Mouse (Mus musculus) thymus, postnatal 36 days (tissue): ENCODE measurements around the gene Sh3gl1.

ENCODE experiments used
- DNase-seq, 2 experiments: peaks; one replicate each; pipeline ENCODE4 v3.0.0; 2022; ENCODE audit warnings: mixed read lengths in 2 of 2

The Sh3gl1 gene

GRCm38 (mm10) chr17:56018347-56019131 lies 17.9 kb downstream of the Sh3gl1 start:
- peak; percentile 79 to 83 for DNase-seq

GRCm38 (mm10) chr17:56017848-56018247 lies 18.6 kb downstream of the Sh3gl1 start:
- DNase-seq = no peak

GRCm38 (mm10) chr17:56016793-56017785 lies 19.3 kb downstream of the Sh3gl1 start:
- no peak for DNase-seq

- DNase-seq = no peak
Observed at GRCm38 (mm10) chr17:56016382-56016781, 20.1 kb downstream of the Sh3gl1 start.

GRCm38 (mm10) chr17:56015293-56015692 lies 21.1 kb downstream of the Sh3gl1 start:
- no peak for DNase-seq

- no peak for DNase-seq
Observed at GRCm38 (mm10) chr17:56011441-56011840, 25.0 kb downstream of the Sh3gl1 start.

- DNase-seq = peak; percentile 76 to 81
Observed at GRCm38 (mm10) chr17:56010681-56011080, 25.8 kb downstream of the Sh3gl1 start.

GRCm38 (mm10) chr17:56010255-56010654 lies 26.2 kb downstream of the Sh3gl1 start:
- DNase-seq = no peak

GRCm38 (mm10) chr17:56009962-56010240 lies 26.5 kb downstream of the Sh3gl1 start:
- DNase-seq = no peak

- DNase-seq = peak; percentile 92 to 94
Observed at GRCm38 (mm10) chr17:56009088-56009961, 27.1 kb downstream of the Sh3gl1 start.

- peak; percentile 87 to 91 for DNase-seq
Observed at GRCm38 (mm10) chr17:56008356-56009087, 27.9 kb downstream of the Sh3gl1 start.

GRCm38 (mm10) chr17:56007444-56008355 lies 28.7 kb downstream of the Sh3gl1 start:
- no peak for DNase-seq

GRCm38 (mm10) chr17:56006956-56007355 lies 29.5 kb downstream of the Sh3gl1 start:
- no peak for DNase-seq

- DNase-seq = no peak
Observed at GRCm38 (mm10) chr17:56005415-56006061, 30.9 kb downstream of the Sh3gl1 start, which contains the start of the genes Stap2 and Mpnd. TSS of gene Stap2 (minus strand) at chr17:56005584. TSS of gene Mpnd (plus strand) at chr17:56005711.

GRCm38 (mm10) chr17:56003000-56003399 lies 33.4 kb downstream of the Sh3gl1 start:
- DNase-seq = no peak

GRCm38 (mm10) chr17:55999794-56000499 lies 36.5 kb downstream of the Sh3gl1 start:
- DNase-seq = no peak

GRCm38 (mm10) chr17:55996007-55996406 lies 40.4 kb downstream of the Sh3gl1 start:
- DNase-seq = no peak

- DNase-seq = no peak
Observed at GRCm38 (mm10) chr17:55990278-55990898, 46.0 kb downstream of the Sh3gl1 start.
